Mouse (Mus musculus): Measurements from ENCODE around the gene Alkbh7. TPM values are rescaled to one million over a fixed set of nuclear protein-coding genes. Genes with fewer than 3 reads are reported as not detected.

Alkbh7 gene
- 2.1 and 2.9 TPM in 2 replicates for polyA plus RNA-seq (2012)

DNA sequence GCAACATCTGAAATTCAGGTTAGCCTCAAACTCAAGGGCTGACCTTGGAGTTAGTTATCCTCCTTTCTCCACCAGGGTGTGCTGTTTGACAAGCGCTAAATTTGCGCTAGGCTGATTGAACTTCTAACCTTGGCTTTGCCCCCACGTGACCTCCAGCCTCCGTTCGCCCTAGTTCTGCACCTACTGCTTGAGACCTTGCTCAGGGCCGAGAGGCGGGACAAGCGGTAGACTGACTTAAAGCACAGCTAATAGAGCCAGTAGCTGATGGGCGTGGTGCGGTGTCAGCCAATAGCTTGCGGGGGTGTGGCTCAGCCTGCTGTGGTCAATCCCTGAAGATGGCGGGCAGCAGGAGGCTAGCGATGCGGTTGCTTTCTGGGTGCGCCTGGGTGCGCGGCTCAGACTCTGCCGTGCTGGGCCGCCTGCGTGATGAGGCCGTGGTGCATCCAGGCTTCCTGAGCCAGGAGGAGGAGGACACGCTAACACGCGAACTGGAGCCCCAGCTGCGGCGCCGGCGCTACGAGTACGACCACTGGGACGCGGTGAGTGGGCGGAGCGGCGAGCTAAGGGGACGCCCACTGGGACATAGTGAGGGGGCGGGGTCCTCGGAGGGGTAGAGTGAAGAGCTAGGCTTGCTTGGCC lies at the start of gene Alkbh7:
Gene Alkbh7 (plus strand): TSS at position 311 of the 639 bp plus-strand sequence.
- TF ChIP-seq GATA1 (IDR thresholded peaks at IDR 0.05; ENCODE audit: low read length) (no peak), TAL1 (IDR thresholded peaks at IDR 0.05; ENCODE audit: low read length) (no peak)
- peaks cover 41% of the 10 kb centered on the region for H3K4me1 ChIP-seq (ENCODE audit: control insufficient read depth)
- H3K4me3 ChIP-seq (replicated peaks): peak within 1 kb of the TSS; percentile 83
- H3K9me3 ChIP-seq (ENCODE audit: control insufficient read depth, low read length): peaks cover 2% of the 10 kb centered on the region; the same call in 1 of the 2 replicates
- no peaks in the 10 kb centered on the region for H3K27me3 ChIP-seq (ENCODE audit: control insufficient read depth)
- H3K36me3 ChIP-seq (ENCODE audit: control insufficient read depth): peaks cover 81% of the 10 kb centered on the region

DNA sequence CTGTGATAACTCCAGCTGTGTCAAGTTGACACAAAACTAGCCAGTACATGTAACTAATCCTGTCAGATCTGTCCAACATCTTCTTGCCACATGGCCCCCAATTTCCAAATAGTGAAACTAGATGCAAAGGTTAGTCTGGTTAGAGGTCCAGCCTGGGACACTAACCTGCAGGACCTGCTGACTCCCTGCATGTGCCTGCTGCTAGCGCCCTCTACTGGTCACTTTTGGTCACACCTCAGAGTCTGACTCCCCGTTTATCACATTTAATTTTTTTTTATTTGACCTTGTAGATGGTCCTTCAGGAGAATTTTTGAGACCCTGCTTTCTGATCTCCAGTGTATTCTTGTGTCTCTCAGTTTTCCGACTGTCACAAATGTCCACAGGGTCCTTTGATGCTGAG lies 46.2 kb upstream of the Alkbh7 start:
- TF ChIP-seq TAL1 (IDR thresholded peaks at IDR 0.05; ENCODE audit: low read length) (no peak), GATA1 (IDR thresholded peaks at IDR 0.05; ENCODE audit: low read length) (no peak)
- 0 out of 2 replicates have a peak, but pooled peaks cover 2% of the 10 kb centered on the region for H3K9me3 ChIP-seq (ENCODE audit: control insufficient read depth, low read length)
- H3K36me3 ChIP-seq (ENCODE audit: control insufficient read depth): no peaks in the 10 kb centered on the region
- H3K27me3 ChIP-seq (ENCODE audit: control insufficient read depth): peaks cover 33% of the 10 kb centered on the region
- H3K4me1 ChIP-seq (ENCODE audit: control insufficient read depth): no peaks in the 10 kb centered on the region
- H3K4me3 ChIP-seq (replicated peaks): no peak overlapping the region

DNA sequence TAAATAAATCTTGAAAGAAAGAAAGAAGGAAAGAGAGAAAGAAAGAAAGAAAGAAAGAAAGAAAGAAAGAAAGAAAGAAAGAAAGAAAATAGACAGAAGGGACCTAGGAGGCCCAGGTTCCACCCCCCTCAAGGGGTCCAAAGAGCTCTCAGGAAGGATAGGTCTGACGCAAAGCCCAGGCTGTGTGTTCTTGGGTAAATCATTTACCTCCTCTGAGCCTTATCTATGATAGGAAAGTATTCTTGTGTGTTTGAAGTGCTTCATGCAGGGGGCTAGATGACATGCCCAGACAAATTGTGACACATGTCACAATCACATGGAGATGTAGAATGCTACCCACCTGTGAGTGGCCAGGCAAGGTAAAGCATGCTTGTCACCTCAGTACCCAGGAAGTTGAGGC lies 44.5 kb upstream of the Alkbh7 start:
- TF ChIP-seq GATA1 (IDR thresholded peaks at IDR 0.05; ENCODE audit: low read length) (no peak), TAL1 (IDR thresholded peaks at IDR 0.05; ENCODE audit: low read length) (no peak)
- Histone ChIP-seq H3K36me3 (ENCODE audit: control insufficient read depth) (no peaks in the 10 kb centered on the region), H3K27me3 (ENCODE audit: control insufficient read depth) (peaks cover 27% of the 10 kb centered on the region), H3K4me3 (replicated peaks) (no peak overlapping the region), H3K4me1 (ENCODE audit: control insufficient read depth) (peaks cover 6% of the 10 kb centered on the region), H3K9me3 (ENCODE audit: control insufficient read depth, low read length) (no peaks in the 10 kb centered on the region)

DNA sequence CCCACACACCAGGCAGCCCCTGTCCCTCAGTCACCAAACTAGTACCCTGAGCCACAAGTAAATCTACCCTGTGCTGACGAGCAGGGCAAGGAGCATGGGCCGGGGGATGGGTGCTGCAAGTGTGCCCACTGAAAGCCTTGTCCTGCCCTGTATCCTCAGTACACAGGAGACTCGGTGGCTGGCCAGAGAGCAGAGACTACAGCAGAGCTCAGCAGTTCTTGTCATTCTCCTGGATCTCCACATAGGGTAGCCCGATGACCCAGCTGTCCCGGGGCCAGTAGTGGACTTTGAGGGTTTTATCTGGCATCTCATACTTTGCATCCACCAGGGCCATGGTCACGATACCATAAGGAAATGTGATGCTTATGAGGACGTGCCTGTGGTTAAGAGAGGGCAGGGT lies 42.3 kb upstream of the Alkbh7 start:
- no peak for TF ChIP-seq TAL1 (IDR thresholded peaks at IDR 0.05; ENCODE audit: low read length)
- TF ChIP-seq GATA1 (IDR thresholded peaks at IDR 0.05; ENCODE audit: low read length): no peak
- Histone ChIP-seq H3K9me3 (ENCODE audit: control insufficient read depth, low read length) (peaks cover 2% of the 10 kb centered on the region; the same call in 1 of the 2 replicates), H3K36me3 (ENCODE audit: control insufficient read depth) (no peaks in the 10 kb centered on the region), H3K4me3 (replicated peaks) (no peak overlapping the region), H3K4me1 (ENCODE audit: control insufficient read depth) (peaks cover 19% of the 10 kb centered on the region), H3K27me3 (ENCODE audit: control insufficient read depth) (peaks cover 30% of the 10 kb centered on the region)

DNA sequence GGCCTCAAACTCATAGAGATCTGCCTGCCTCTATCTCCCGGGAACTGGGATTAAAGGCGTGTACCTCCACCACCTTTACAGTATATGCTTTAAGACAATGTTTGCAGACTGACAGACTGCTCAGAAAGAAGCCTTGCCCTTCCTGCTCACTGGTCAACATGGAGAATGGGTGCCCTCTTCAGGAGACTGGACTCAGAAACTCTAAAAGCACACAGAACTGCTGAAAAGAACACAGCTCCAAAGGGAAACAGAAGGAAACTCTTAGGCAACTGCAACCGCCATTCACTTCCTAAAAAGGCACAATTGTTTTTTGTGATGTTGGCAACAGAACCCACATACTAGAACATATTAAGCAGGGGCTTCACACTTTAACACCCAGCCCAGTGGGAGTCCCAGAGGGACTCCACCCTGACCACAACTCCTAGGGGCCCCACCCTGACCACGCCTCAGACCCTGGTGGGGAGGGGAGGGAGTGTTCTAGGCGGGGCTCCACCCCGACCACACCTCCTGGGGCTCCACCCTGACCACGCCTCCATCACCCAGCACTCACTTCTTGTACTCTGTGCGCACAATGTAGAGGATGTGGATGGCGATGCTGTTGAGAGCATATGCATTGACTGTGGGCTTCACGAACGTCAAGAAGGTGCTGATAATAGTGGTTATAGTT lies 39.2 kb upstream of the Alkbh7 start:
- Histone ChIP-seq H3K4me1 (ENCODE audit: control insufficient read depth) (peaks cover 19% of the 10 kb centered on the region), H3K4me3 (replicated peaks) (no peak overlapping the region), H3K9me3 (ENCODE audit: control insufficient read depth, low read length) (peaks cover 4% of the 10 kb centered on the region; the same call in 1 of the 2 replicates), H3K27me3 (ENCODE audit: control insufficient read depth) (peaks cover 27% of the 10 kb centered on the region), H3K36me3 (ENCODE audit: control insufficient read depth) (no peaks in the 10 kb centered on the region)
- no peak for TF ChIP-seq TAL1 (IDR thresholded peaks at IDR 0.05; ENCODE audit: low read length)
- no peak for TF ChIP-seq GATA1 (IDR thresholded peaks at IDR 0.05; ENCODE audit: low read length)

DNA sequence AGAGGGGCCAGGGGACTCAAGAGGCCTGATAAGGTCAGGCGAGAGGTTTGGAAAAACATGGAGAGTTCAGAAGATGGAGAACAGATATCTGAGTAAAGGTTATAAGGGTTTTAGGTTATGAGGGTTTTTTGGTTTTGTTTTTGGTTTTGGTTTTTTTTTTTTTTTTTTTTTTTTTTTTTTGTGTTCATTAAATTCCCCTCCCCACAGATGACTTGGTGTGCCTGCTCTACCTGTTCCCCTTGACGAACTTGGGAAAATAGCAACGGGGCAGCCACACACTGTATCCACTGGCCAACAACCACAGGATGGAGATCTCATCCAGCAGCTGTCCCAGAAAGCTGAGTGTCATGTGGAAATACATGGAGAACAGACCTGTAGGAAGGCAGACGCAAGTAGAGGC lies 38.5 kb upstream of the Alkbh7 start:
- Histone ChIP-seq H3K4me1 (ENCODE audit: control insufficient read depth) (peaks cover 19% of the 10 kb centered on the region), H3K9me3 (ENCODE audit: control insufficient read depth, low read length) (peaks cover 4% of the 10 kb centered on the region; the same call in 1 of the 2 replicates), H3K36me3 (ENCODE audit: control insufficient read depth) (no peaks in the 10 kb centered on the region), H3K27me3 (ENCODE audit: control insufficient read depth) (peaks cover 23% of the 10 kb centered on the region), H3K4me3 (replicated peaks) (no peak overlapping the region)
- TF ChIP-seq TAL1 (IDR thresholded peaks at IDR 0.05; ENCODE audit: low read length) (no peak), GATA1 (IDR thresholded peaks at IDR 0.05; ENCODE audit: low read length) (no peak)

DNA sequence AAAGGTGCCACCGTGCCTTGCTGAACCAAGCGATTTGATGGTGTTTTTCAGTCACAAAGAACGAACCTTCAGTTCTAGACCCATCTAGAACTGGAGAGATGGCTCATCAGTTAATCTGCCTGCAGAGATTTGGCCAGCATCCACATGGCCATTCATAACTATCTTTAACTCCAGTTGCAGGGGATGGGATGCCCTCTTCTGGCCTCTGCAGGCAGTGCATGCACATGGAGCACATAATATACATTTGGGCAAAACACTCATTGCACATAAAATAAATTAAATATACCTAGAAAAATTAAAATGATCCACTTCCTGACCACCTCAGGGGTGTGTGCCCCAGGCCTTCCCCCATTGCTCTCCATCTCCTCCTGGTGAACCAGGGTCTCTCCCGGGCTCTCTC lies 35.3 kb upstream of the Alkbh7 start:
- Histone ChIP-seq H3K4me3 (replicated peaks) (no peak overlapping the region), H3K36me3 (ENCODE audit: control insufficient read depth) (no peaks in the 10 kb centered on the region), H3K4me1 (ENCODE audit: control insufficient read depth) (peaks cover 19% of the 10 kb centered on the region), H3K9me3 (ENCODE audit: control insufficient read depth, low read length) (peaks cover 4% of the 10 kb centered on the region; the same call in 1 of the 2 replicates), H3K27me3 (ENCODE audit: control insufficient read depth) (peaks cover 15% of the 10 kb centered on the region)
- TF ChIP-seq GATA1 (IDR thresholded peaks at IDR 0.05; ENCODE audit: low read length): no peak
- TF ChIP-seq TAL1 (IDR thresholded peaks at IDR 0.05; ENCODE audit: low read length): no peak

DNA sequence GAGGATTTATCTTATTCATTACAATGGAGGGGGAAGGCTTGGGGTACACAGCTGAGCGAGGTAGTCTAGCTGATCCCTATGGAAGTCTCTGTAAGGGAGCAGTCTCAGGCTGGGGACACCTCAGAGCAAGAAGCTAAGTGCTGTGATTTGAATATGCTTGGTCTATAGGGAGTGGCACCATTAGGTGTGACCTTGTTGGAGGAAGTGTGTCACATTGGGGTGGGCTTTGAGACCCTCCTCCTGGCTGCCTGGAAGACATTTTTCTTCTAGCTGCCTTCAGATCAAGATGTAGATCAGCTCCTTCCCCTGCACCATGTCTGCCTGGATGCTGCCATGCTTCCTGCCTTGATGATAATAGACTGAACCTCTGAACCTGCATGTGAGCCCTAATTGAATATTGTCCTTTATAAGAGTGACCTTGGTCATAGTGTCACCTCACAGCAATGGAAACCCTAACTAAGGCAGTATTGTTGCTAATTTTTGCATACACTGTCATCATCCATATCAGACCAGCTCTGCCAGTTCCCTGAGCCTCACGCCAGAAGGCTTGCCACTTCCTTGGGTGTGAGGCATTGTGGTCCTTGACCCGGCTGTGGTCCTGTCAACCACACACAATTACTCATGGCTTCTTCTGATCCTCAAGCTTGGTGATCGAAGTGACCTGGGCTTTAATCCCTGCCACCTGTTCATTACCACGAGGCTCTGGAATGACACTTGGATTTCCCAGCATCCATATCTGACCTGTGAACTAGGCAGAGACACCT lies 34.3 kb upstream of the Alkbh7 start:
- no peak for TF ChIP-seq TAL1 (IDR thresholded peaks at IDR 0.05; ENCODE audit: low read length)
- no peak for TF ChIP-seq GATA1 (IDR thresholded peaks at IDR 0.05; ENCODE audit: low read length)
- Histone ChIP-seq H3K9me3 (ENCODE audit: control insufficient read depth, low read length) (peaks cover 4% of the 10 kb centered on the region; the same call in 1 of the 2 replicates), H3K4me1 (ENCODE audit: control insufficient read depth) (peaks cover 11% of the 10 kb centered on the region), H3K4me3 (replicated peaks) (no peak overlapping the region), H3K27me3 (ENCODE audit: control insufficient read depth) (peaks cover 15% of the 10 kb centered on the region), H3K36me3 (ENCODE audit: control insufficient read depth) (no peaks in the 10 kb centered on the region)

DNA sequence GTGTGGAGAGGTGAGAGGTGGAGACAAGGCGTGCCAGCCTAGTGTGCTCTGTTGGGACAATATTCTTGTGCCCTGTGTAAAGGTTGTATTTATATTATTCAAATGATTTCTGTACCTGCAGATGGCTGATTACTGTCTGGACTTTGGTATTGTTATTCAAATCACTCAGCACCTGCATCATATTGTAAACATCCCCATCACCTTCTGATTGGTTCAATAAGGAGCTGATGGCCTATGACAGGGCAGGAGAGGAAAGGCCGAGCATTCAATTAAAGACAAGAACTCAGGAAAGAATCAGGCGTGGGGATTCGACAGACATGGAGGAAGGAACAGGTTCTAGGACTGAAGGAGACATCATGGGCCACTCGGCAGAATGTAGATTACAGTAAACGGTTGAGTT lies 33.5 kb upstream of the Alkbh7 start:
- Histone ChIP-seq H3K36me3 (ENCODE audit: control insufficient read depth) (no peaks in the 10 kb centered on the region), H3K27me3 (ENCODE audit: control insufficient read depth) (peaks cover 17% of the 10 kb centered on the region), H3K4me3 (replicated peaks) (no peak overlapping the region), H3K9me3 (ENCODE audit: control insufficient read depth, low read length) (0 out of 2 replicates have a peak, but pooled peaks cover 2% of the 10 kb centered on the region), H3K4me1 (ENCODE audit: control insufficient read depth) (peaks cover 3% of the 10 kb centered on the region)
- no peak for TF ChIP-seq GATA1 (IDR thresholded peaks at IDR 0.05; ENCODE audit: low read length)
- TF ChIP-seq TAL1 (IDR thresholded peaks at IDR 0.05; ENCODE audit: low read length): no peak

All from erythroblast, embryonic 14.5 days (primary cell).